Mouse (Mus musculus) small intestine, adult 2 months (tissue): ENCODE measurements at regions not wholly inside any gene's neighbourhood (a gene's known extent, or its start where the extent isn't known, plus 50 kb on each side); places are given as distances from the start of the nearest gene placed in this dataset.

Experiments
- H3K27ac ChIP-seq: fragments of 200-500 bp; 2 replicates; pipeline ENCODE4 v1.5.1; 2012; ENCODE audit warnings: low read depth, low read length, control low read depth, inconsistent platforms; ENCODE audit not compliant: insufficient read depth
- H3K27me3 ChIP-seq: fragments of 200-500 bp; 2 replicates; pipeline ENCODE4 v1.6.1; 2012; ENCODE audit warnings: mild to moderate bottlenecking, moderate library complexity, low read length, inconsistent platforms; ENCODE audit not compliant: control insufficient read depth, insufficient read depth
- H3K36me3 ChIP-seq: fragments of 200-500 bp; 2 replicates; pipeline ENCODE4 v1.6.1; 2012; ENCODE audit warnings: mild to moderate bottlenecking, low read length, control low read depth, inconsistent platforms; ENCODE audit not compliant: control insufficient read depth, insufficient read depth
- H3K4me1 ChIP-seq: fragments of 200-500 bp; 2 replicates; pipeline ENCODE4 v1.6.1; 2012; ENCODE audit warnings: low read length, inconsistent platforms, mixed read lengths; ENCODE audit not compliant: control insufficient read depth, insufficient read depth, insufficient read length
- H3K4me3 ChIP-seq: fragments of 200-500 bp; 2 replicates; pipeline ENCODE4 v1.5.1; 2012; ENCODE audit warnings: low read depth, mild to moderate bottlenecking, control low read depth, inconsistent platforms, low read length, moderate library complexity
- CTCF ChIP-seq: fragments of 200-500 bp; IDR thresholded peaks from 2 replicates; pipeline ENCODE4 v1.5.1; 2012; ENCODE audit warnings: low read depth, mild to moderate bottlenecking, control low read depth, inconsistent platforms, low read length, moderate library complexity, mixed read lengths; ENCODE audit not compliant: insufficient replicate concordance, insufficient read length; ENCODE audit errors: extremely low read depth
- POLR2A ChIP-seq: fragments of 200-500 bp; IDR thresholded peaks from 2 replicates; pipeline ENCODE4 v1.6.1; 2012; ENCODE audit warnings: low read depth, mild to moderate bottlenecking, control low read depth, inconsistent platforms, low read length, moderate library complexity
- WGBS: fragments of 180-500 bp; shearing (Covaris S2); methylation state at CpG from one replicate; pipeline ENCODE4 v1.1.7; 2018; 5-methylcytosine and 5-hydroxymethylcytosine counted together

DNA sequence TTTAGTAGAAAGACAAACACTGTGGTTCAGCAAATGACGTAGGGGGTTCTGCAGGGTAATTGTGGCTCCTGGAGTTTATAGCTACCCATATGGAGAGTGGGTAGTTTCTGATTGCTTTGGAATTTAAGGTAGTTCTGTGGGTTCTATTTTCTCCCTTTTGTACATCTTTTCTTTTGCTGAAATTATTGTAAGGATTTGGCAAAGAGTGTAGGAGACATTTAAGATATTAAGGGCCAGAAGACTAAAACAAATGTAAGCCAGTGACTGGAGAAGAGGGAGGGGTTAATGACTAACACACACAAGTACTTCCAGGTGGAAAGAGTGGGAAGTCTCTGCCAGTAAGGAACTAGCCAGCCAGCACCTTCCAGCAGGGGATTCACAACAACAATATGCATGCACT, 318.9 kb upstream of the Sox9 start:
- Histone ChIP-seq H3K27ac (no peak overlapping the region), H3K36me3 (no peaks in the 10 kb centered on the region), H3K4me1 (no peaks in the 10 kb centered on the region), H3K27me3 (no peaks in the 10 kb centered on the region), H3K4me3 (no peak overlapping the region)
- TF ChIP-seq CTCF = no peak
- no peak for TF ChIP-seq POLR2A
- 81% methylated on average over 1 of the region's 1 CpGs for WGBS

DNA sequence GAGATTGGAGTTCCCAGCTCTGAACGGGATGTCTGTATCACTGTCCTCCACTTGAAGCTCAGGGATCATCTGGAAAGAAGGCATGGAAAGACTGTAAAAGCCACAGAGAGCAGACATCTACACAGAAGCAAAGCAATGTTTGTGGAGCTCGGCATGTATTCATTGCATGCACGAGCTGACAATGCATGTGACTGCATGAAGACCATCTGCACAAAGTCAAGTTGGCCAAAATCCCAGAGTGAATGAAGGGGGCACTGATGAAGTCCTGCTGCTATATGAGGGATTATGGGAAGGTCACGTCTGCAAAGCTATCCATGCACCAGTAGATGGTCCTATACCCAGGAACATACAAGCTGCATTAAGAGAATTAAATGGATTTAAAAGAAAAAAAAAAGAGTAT, 317.6 kb upstream of the Sox9 start:
- no peaks in the 10 kb centered on the region for H3K4me1 ChIP-seq
- WGBS = 71% methylated on average over 4 of the region's 4 CpGs
- H3K36me3 ChIP-seq = no peaks in the 10 kb centered on the region
- TF ChIP-seq POLR2A = no peak
- no peak for TF ChIP-seq CTCF
- H3K27me3 ChIP-seq = no peaks in the 10 kb centered on the region
- H3K27ac ChIP-seq = no peak overlapping the region
- H3K4me3 ChIP-seq = no peak overlapping the region

DNA sequence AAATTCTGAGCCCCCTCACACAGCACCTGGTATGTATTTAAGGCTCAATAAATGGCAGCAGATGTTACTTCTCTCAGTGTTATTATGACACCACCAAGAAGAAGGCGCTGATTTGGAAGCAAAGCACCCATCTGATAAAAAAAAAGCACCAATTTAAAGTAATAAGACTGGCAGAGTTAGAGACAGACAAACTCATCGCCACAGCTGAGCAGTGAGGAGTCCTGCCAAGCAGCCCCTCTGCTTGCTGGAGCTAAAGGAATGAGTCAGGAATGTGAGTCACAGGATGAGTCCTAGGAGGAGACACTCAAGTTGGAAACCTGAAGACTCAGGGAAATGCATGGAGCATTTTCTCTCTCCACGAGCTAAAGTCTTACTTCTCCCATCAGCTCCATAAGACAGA, 311.7 kb upstream of the Sox9 start:
- no peak for TF ChIP-seq POLR2A
- H3K27ac ChIP-seq = no peak overlapping the region
- H3K4me3 ChIP-seq = no peak overlapping the region
- 66% methylated on average over 3 of the region's 3 CpGs for WGBS
- no peaks in the 10 kb centered on the region for H3K4me1 ChIP-seq
- no peaks in the 10 kb centered on the region for H3K36me3 ChIP-seq
- H3K27me3 ChIP-seq = no peaks in the 10 kb centered on the region

DNA sequence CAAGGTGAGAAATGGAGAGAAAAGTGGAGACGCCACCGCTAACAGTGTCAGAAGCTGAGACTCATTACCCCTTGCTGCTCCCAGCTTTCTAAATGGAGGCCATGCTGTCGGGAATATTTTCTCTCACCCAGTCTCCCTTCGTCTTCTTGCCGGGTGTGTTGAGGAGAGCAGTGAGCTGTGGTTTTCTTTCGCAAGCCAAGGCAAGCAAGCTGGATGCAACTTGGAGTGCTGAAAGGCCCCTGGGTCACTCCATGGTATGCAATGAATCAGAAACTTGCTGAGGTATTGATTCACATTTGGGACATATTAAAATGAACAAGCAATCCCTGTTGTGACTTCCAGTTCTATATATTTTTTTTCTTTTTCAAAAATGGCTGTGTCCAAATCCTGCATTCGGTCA, 308.8 kb upstream of the Sox9 start:
- Histone ChIP-seq H3K27me3 (no peaks in the 10 kb centered on the region), H3K4me3 (no peak overlapping the region), H3K27ac (no peak overlapping the region), H3K4me1 (no peaks in the 10 kb centered on the region), H3K36me3 (no peaks in the 10 kb centered on the region)
- 83% methylated on average over 7 of the region's 7 CpGs for WGBS
- TF ChIP-seq POLR2A (no peak), CTCF (no peak)

DNA sequence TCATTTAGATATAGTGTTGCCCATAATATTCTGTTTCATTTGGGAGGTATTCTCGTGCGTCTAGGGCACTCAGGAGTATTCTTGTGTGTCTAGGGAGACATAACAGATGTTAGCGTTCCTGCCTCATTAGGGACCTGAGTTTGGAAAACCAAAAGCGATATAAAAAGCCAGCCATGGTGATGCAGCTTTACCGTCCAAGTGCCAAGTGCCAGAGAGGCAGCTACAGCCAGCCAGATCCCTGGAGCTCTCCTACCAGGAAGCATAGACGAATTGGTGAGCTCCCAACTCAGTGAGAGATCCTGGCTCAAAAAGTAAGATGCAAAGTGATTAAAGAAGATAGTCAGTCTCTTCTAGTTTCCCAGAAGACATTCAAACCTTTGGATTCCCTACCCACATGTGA, 308.3 kb upstream of the Sox9 start:
- H3K36me3 ChIP-seq = no peaks in the 10 kb centered on the region
- TF ChIP-seq CTCF = no peak
- TF ChIP-seq POLR2A = no peak
- no peak overlapping the region for H3K27ac ChIP-seq
- H3K4me1 ChIP-seq = no peaks in the 10 kb centered on the region
- 77% methylated on average over 6 of the region's 6 CpGs for WGBS
- H3K27me3 ChIP-seq = no peaks in the 10 kb centered on the region
- no peak overlapping the region for H3K4me3 ChIP-seq

- H3K27me3 ChIP-seq = no peaks in the 10 kb centered on the region
- H3K36me3 ChIP-seq = no peaks in the 10 kb centered on the region
- H3K4me1 ChIP-seq = no peaks in the 10 kb centered on the region
- TF ChIP-seq CTCF = no peak
- no peak for TF ChIP-seq POLR2A
- 76% methylated on average over 11 of the region's 11 CpGs for WGBS
- no peak overlapping the region for H3K27ac ChIP-seq
- H3K4me3 ChIP-seq = no peak overlapping the region
Observed at GRCm38 (mm10) chr11:112480360-112480759, 301.7 kb upstream of the Sox9 start.

DNA sequence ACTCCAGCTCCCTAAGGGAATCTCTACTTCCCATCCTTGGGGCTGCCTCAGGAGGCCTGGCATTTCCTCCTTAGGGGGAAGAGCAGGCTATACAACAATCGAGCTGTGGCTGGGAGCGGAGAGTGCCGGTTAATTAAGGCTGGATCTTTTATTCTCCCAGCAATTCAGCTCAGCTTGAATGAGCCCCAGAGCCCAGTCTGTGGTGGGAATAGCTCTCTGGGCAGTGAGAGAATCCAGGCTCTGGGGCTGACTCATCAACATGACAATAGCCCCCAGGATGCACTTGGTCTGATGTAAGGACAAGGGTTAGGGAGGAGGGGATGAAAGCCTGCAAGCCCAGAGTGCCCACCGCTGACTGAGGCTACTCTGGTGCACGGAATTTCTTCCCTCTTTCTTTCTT, 280.2 kb upstream of the Sox9 start:
- Histone ChIP-seq H3K4me3 (no peak overlapping the region), H3K27ac (no peak overlapping the region), H3K36me3 (no peaks in the 10 kb centered on the region), H3K4me1 (no peaks in the 10 kb centered on the region), H3K27me3 (no peaks in the 10 kb centered on the region)
- 47% methylated on average over 5 of the region's 5 CpGs for WGBS
- TF ChIP-seq CTCF = no peak
- no peak for TF ChIP-seq POLR2A

GRCm38 (mm10) chr11:112519076-112519475, 262.9 kb upstream of the Sox9 start:
- H3K36me3 ChIP-seq = no peaks in the 10 kb centered on the region
- H3K4me3 ChIP-seq = no peak overlapping the region
- WGBS = 73% methylated on average over 8 of the region's 8 CpGs
- no peaks in the 10 kb centered on the region for H3K4me1 ChIP-seq
- no peaks in the 10 kb centered on the region for H3K27me3 ChIP-seq
- no peak overlapping the region for H3K27ac ChIP-seq
- no peak for TF ChIP-seq POLR2A
- no peak for TF ChIP-seq CTCF
